Mouse (Mus musculus) lung, postnatal 0 days (tissue): Measurements from ENCODE around the gene Sh2b1.

Source experiments
- CTCF ChIP-seq: IDR thresholded peaks from 2 replicates; pipeline ENCODE4 v1.5.1; 2016; ENCODE audit warnings: antibody characterized with exemption, mild to moderate bottlenecking
- EP300 ChIP-seq: IDR thresholded peaks from 2 replicates; pipeline ENCODE4 v1.6.1; 2016; ENCODE audit warnings: antibody characterized with exemption, mild to moderate bottlenecking, control low read depth

- TF ChIP-seq CTCF (no peak), EP300 (no peak)
Measured at GRCm38 (mm10) chr7:126417606-126418005, 57.6 kb downstream of the Sh2b1 start.
